Mouse (Mus musculus) midbrain, postnatal 0 days (tissue): ENCODE results near the gene Hsd17b13. TPM values are rescaled to one million over a fixed set of nuclear protein-coding genes. Genes with fewer than 3 reads are reported as not detected.

Source experiments
- ATAC-seq: fragments of 200-750 bp; cut with Nextera tagmentation; 2 replicates; pipeline ENCODE4 v1.8.0; 2017; ENCODE audit warnings: moderate number of reproducible peaks, mild to moderate bottlenecking, moderate TSS enrichment, moderate library complexity; ENCODE audit not compliant: low FRiP score
- DNase-seq: peaks from one replicate; pipeline ENCODE4 v3.0.0-alpha.2; 2015; ENCODE audit warnings: low spot score
- H3K27ac ChIP-seq: fragments of 300-500 bp; sonication (generic); 2 replicates; pipeline ENCODE4 v1.5.1; 2014; ENCODE audit warnings: low read depth, mild to moderate bottlenecking, low read length, mixed read lengths
- H3K27me3 ChIP-seq: fragments of 300-500 bp; sonication (generic); 2 replicates; pipeline ENCODE4 v1.6.1; 2014; ENCODE audit warnings: low read length, control low read depth, mixed read lengths; ENCODE audit not compliant: insufficient read depth
- H3K36me3 ChIP-seq: fragments of 300-500 bp; sonication (generic); 2 replicates; pipeline ENCODE4 v1.6.1; 2014; ENCODE audit warnings: low read length, control low read depth, mixed read lengths; ENCODE audit not compliant: insufficient read depth
- H3K4me1 ChIP-seq: fragments of 300-500 bp; sonication (generic); 2 replicates; pipeline ENCODE4 v1.6.1; 2014; ENCODE audit warnings: mild to moderate bottlenecking, control low read depth, antibody characterized with exemption, low read length, mixed read lengths; ENCODE audit not compliant: insufficient read depth
- H3K4me2 ChIP-seq: fragments of 300-500 bp; sonication (generic); 2 replicates; pipeline ENCODE4 v1.6.1; 2014; ENCODE audit warnings: low read depth, mild to moderate bottlenecking, low read length, mixed read lengths; ENCODE audit not compliant: poor library complexity, severe bottlenecking
- H3K4me3 ChIP-seq: fragments of 300-500 bp; sonication (generic); 2 replicates; pipeline ENCODE4 v1.5.1; 2014; ENCODE audit warnings: low read depth, mild to moderate bottlenecking, low read length, moderate library complexity
- H3K9ac ChIP-seq: fragments of 300-500 bp; sonication (generic); replicated peaks from 2 replicates; pipeline ENCODE4 v1.6.1; 2014; ENCODE audit warnings: mild to moderate bottlenecking, low read length, moderate library complexity, mixed read lengths; ENCODE audit not compliant: poor library complexity, severe bottlenecking
- H3K9me3 ChIP-seq: fragments of 300-500 bp; sonication (generic); 2 replicates; pipeline ENCODE4 v1.6.1; 2016; ENCODE audit warnings: low read length, control low read depth
- CTCF ChIP-seq: IDR thresholded peaks from 2 replicates; pipeline ENCODE4 v1.5.1; 2016; ENCODE audit warnings: antibody characterized with exemption, mild to moderate bottlenecking
- WGBS: fragments of 180-500 bp; shearing (Covaris S2); extraction: QIAGEN DNeasy Blood & Tissue Kit; methylation state at CpG from one replicate; pipeline ENCODE4 v1.1.7; 2014; 5-methylcytosine and 5-hydroxymethylcytosine counted together
- polyA plus RNA-seq: library from polyadenylated mRNA; unstranded; fragments of >200 nt; fragmentation: Nextera tagmentation; extraction: Ambion mirVana; gene quantifications from 2 replicates; pipeline ENCODE4 v1.2.1, GENCODE M21; 2015
- total RNA-seq: library from RNA; depleted of rRNA; stranded (reverse); fragments of >200 nt; gene quantifications from 2 replicates; pipeline ENCODE4 v1.2.3, GENCODE M21; 2014

Gene Hsd17b13
- total and polyA plus RNA-seq, 2 experiments from 2014 or later: 0.27 TPM; not detected in 1

DNA sequence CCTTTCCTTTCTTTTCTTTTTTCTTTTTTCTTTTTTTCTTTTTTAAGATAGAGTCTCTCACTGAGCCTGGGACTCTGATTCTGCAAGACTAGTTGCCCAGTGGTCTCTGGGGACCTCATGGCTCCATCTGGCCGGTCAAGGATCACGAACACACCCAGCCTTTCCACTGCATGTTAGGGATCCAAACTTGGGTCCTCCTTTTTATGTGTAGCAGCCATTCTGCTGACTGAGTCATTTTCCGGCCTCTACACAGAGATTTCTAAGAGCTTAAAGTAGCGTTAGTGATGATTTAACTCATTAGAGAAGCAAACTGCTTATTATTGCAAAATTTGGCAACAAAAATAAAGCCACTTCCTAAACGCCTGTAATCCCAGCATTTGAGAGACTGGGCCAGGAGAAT is 54.8 kb downstream of the Hsd17b13 start:
- Histone ChIP-seq H3K27ac (no peak overlapping the region), H3K27me3 (no peaks in the 10 kb centered on the region), H3K4me2 (no peak overlapping the region), H3K4me1 (no peaks in the 10 kb centered on the region), H3K9me3 (no peaks in the 10 kb centered on the region), H3K9ac (no peak overlapping the region), H3K36me3 (no peaks in the 10 kb centered on the region), H3K4me3 (no peak overlapping the region)
- DNase-seq (no peak), ATAC-seq (no peak)
- no peak for TF ChIP-seq CTCF
- WGBS: 72% methylated on average over 5 of the region's 5 CpGs

GRCm38 (mm10) chr5:103919497-103919896 is 57.7 kb downstream of the Hsd17b13 start:
- no peaks in the 10 kb centered on the region for H3K4me1 ChIP-seq
- no peaks in the 10 kb centered on the region for H3K36me3 ChIP-seq
- 94% methylated on average over 4 of the region's 4 CpGs for WGBS
- H3K4me2 ChIP-seq: no peak overlapping the region
- H3K4me3 ChIP-seq: no peak overlapping the region
- ATAC-seq (no peak), DNase-seq (no peak)
- no peak for TF ChIP-seq CTCF
- no peaks in the 10 kb centered on the region for H3K9me3 ChIP-seq
- no peak overlapping the region for H3K27ac ChIP-seq
- H3K9ac ChIP-seq: no peak overlapping the region
- H3K27me3 ChIP-seq: no peaks in the 10 kb centered on the region

DNA sequence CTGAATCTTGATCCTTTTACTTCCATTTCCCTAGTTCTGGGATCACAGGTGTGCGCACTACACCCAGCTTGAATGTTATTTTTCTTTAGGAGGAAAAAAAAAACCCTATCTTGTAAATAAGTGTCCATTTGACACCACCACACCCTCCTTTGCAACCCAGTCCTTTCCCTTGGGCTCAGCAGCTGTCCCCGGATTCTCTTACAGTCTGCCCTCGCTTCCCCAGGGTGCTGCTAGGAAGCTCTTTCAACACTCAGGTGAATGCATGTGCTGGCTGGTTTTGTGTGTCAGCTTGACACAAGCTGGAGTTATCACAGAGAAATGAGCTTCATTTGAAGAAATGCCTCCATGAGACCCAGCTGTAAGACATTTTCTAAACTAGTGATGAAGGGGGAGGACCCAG is 59.0 kb downstream of the Hsd17b13 start:
- Histone ChIP-seq H3K36me3 (no peaks in the 10 kb centered on the region), H3K9ac (no peak overlapping the region), H3K27me3 (no peaks in the 10 kb centered on the region), H3K4me1 (no peaks in the 10 kb centered on the region), H3K4me3 (no peak overlapping the region), H3K27ac (no peak overlapping the region), H3K9me3 (no peaks in the 10 kb centered on the region), H3K4me2 (no peak overlapping the region)
- TF ChIP-seq CTCF: no peak
- ATAC-seq (no peak), DNase-seq (no peak)
- WGBS: 73% methylated on average over 3 of the region's 3 CpGs

DNA sequence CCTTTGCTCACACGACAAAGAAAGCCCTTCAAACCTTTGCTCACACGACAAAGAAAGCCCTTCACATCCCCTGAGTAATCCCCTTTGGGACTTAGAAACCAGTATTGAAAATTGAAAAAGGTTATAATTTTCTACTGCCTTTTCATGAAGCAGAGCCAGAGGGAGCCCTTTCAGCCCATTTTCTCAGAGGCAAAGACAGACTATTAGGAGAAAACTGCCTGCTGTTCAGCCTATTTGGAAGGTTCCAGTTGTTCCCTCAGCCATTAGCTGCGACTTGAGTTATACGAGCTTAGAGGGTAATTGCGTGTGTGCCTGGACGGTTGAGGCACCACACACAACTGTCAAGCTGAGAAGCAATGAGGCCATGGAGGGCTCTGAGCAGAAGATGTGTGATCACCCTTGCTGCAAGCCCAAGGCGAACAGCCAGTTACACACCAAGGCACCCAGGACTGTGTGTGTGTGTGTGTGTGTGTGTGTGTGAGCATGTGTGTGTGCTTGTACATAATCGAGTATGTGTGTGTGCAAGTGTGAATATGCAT is 59.8 kb downstream of the Hsd17b13 start:
- Histone ChIP-seq H3K36me3 (no peaks in the 10 kb centered on the region), H3K27me3 (no peaks in the 10 kb centered on the region), H3K4me1 (no peaks in the 10 kb centered on the region), H3K9me3 (no peaks in the 10 kb centered on the region), H3K27ac (no peak overlapping the region), H3K4me3 (no peak overlapping the region), H3K4me2 (no peak overlapping the region), H3K9ac (no peak overlapping the region)
- peak; percentile 52 for TF ChIP-seq CTCF
- 43% methylated on average over 8 of the region's 8 CpGs for WGBS
- DNase-seq: peak; percentile 18
- ATAC-seq: no peak

GRCm38 (mm10) chr5:103916595-103917356 is 60.4 kb downstream of the Hsd17b13 start:
- H3K27ac ChIP-seq: no peak overlapping the region

GRCm38 (mm10) chr5:103914335-103915226 is 62.6 kb downstream of the Hsd17b13 start:
- WGBS: 78% methylated on average over 11 of the region's 11 CpGs
- no peaks in the 10 kb centered on the region for H3K9me3 ChIP-seq
- no peak overlapping the region for H3K27ac ChIP-seq
- DNase-seq (no peak), ATAC-seq (no peak)
- no peak overlapping the region for H3K4me3 ChIP-seq
- TF ChIP-seq CTCF: peak; percentile 54; the same call in 1 of the 2 replicates
- no peak overlapping the region for H3K9ac ChIP-seq
- H3K4me1 ChIP-seq: no peaks in the 10 kb centered on the region
- no peaks in the 10 kb centered on the region for H3K27me3 ChIP-seq
- H3K4me2 ChIP-seq: no peak overlapping the region
- H3K36me3 ChIP-seq: no peaks in the 10 kb centered on the region

More at GRCm38 (mm10) chr5:103916595-103917356, 60.4 kb downstream of the Hsd17b13 start:
- H3K4me3 ChIP-seq: no peak overlapping the region
- H3K9me3 ChIP-seq: no peaks in the 10 kb centered on the region
- DNase-seq (no peak), ATAC-seq (no peak)
- no peak overlapping the region for H3K4me2 ChIP-seq
- no peak for TF ChIP-seq CTCF
- no peaks in the 10 kb centered on the region for H3K36me3 ChIP-seq
- no peaks in the 10 kb centered on the region for H3K27me3 ChIP-seq
- H3K9ac ChIP-seq: no peak overlapping the region
- WGBS: 57% methylated on average over 12 of the region's 12 CpGs
- H3K4me1 ChIP-seq: no peaks in the 10 kb centered on the region
